Mouse (Mus musculus): Measurements from ENCODE around the gene Slco3a1. TPM values are rescaled to one million over a fixed set of nuclear protein-coding genes. Genes with fewer than 3 reads are reported as not detected.

Slco3a1 gene
- polyA plus RNA-seq, 1 experiment from 2014 or later, result 12.4 TPM

- no peak overlapping the region for H3K9ac ChIP-seq (ENCODE audit: low read length)
- no peak overlapping the region for H3K4me2 ChIP-seq (ENCODE audit: low read length)
- 56% methylated on average over 8 of the region's 8 CpGs for WGBS
- no peaks in the 10 kb centered on the region for H3K9me3 ChIP-seq (replicated peaks; ENCODE audit: control insufficient read depth, low read length)
- H3K36me3 ChIP-seq (ENCODE audit: control insufficient read depth, insufficient read depth, low read length), result no peaks in the 10 kb centered on the region
- ATAC-seq (peak; percentile 58), DNase-seq (ENCODE audit: low spot score) (peak; percentile 96)
- H3K4me3 ChIP-seq (ENCODE audit: low read depth, low read length), result no peak overlapping the region
- H3K27me3 ChIP-seq (replicated peaks; ENCODE audit: control insufficient read depth, insufficient read depth, low read length), result no peaks in the 10 kb centered on the region
- H3K4me1 ChIP-seq (ENCODE audit: control insufficient read depth, insufficient read depth, low read length), result no peaks in the 10 kb centered on the region; the same call in 1 of the 2 replicates
- no peak overlapping the region; the same call in 1 of the 2 replicates for H3K27ac ChIP-seq (ENCODE audit: low read depth, low read length)
These were observed 199.9 kb downstream of the Slco3a1 start for GRCm38 (mm10) chr7:74354527-74355256.

GRCm38 (mm10) chr7:74353707-74354468 is 200.7 kb downstream of the Slco3a1 start:
- peaks cover 3% of the 10 kb centered on the region; the same call in 1 of the 2 replicates for H3K4me1 ChIP-seq (ENCODE audit: control insufficient read depth, insufficient read depth, low read length)
- ATAC-seq (peak; percentile 16; the same call in 1 of the 2 replicates), DNase-seq (ENCODE audit: low spot score) (no peak)
- no peaks in the 10 kb centered on the region for H3K27me3 ChIP-seq (replicated peaks; ENCODE audit: control insufficient read depth, insufficient read depth, low read length)
- 79% methylated on average over 13 of the region's 13 CpGs for whole genome bisulfite sequencing
- no peaks in the 10 kb centered on the region for H3K36me3 ChIP-seq (ENCODE audit: control insufficient read depth, insufficient read depth, low read length)
- no peak overlapping the region; the same call in 1 of the 2 replicates for H3K27ac ChIP-seq (ENCODE audit: low read depth, low read length)
- no peaks in the 10 kb centered on the region for H3K9me3 ChIP-seq (replicated peaks; ENCODE audit: control insufficient read depth, low read length)
- no peak overlapping the region for H3K4me2 ChIP-seq (ENCODE audit: low read length)
- H3K9ac ChIP-seq (ENCODE audit: low read length), result 0 out of 2 replicates have a peak overlapping the region, but pooled peaks have one; percentile 2
- H3K4me3 ChIP-seq (ENCODE audit: low read depth, low read length), result no peak overlapping the region

GRCm38 (mm10) chr7:74353240-74353639 is 201.3 kb downstream of the Slco3a1 start:
- no peak overlapping the region for H3K9ac ChIP-seq (ENCODE audit: low read length)
- no peaks in the 10 kb centered on the region for H3K9me3 ChIP-seq (replicated peaks; ENCODE audit: control insufficient read depth, low read length)
- H3K36me3 ChIP-seq (ENCODE audit: control insufficient read depth, insufficient read depth, low read length), result no peaks in the 10 kb centered on the region
- ATAC-seq (no peak), DNase-seq (ENCODE audit: low spot score) (no peak)
- 88% methylated on average over 7 of the region's 7 CpGs for WGBS
- no peaks in the 10 kb centered on the region for H3K27me3 ChIP-seq (replicated peaks; ENCODE audit: control insufficient read depth, insufficient read depth, low read length)
- H3K4me2 ChIP-seq (ENCODE audit: low read length), result no peak overlapping the region
- peaks cover 5% of the 10 kb centered on the region; the same call in 1 of the 2 replicates for H3K4me1 ChIP-seq (ENCODE audit: control insufficient read depth, insufficient read depth, low read length)
- H3K27ac ChIP-seq (ENCODE audit: low read depth, low read length), result no peak overlapping the region
- H3K4me3 ChIP-seq (ENCODE audit: low read depth, low read length), result no peak overlapping the region

- H3K9ac ChIP-seq (ENCODE audit: low read length), result no peak overlapping the region
- DNase-seq (ENCODE audit: low spot score), result no peak
- ATAC-seq, result no peak
- no peaks in the 10 kb centered on the region for H3K27me3 ChIP-seq (replicated peaks; ENCODE audit: control insufficient read depth, insufficient read depth, low read length)
- H3K4me1 ChIP-seq (ENCODE audit: control insufficient read depth, insufficient read depth, low read length), result peaks cover 12% of the 10 kb centered on the region; the same call in 1 of the 2 replicates
- no peaks in the 10 kb centered on the region for H3K9me3 ChIP-seq (replicated peaks; ENCODE audit: control insufficient read depth, low read length)
- H3K4me2 ChIP-seq (ENCODE audit: low read length), result no peak overlapping the region
- H3K27ac ChIP-seq (ENCODE audit: low read depth, low read length), result 0 out of 2 replicates have a peak overlapping the region, but pooled peaks have one; percentile 30
- no peak overlapping the region for H3K4me3 ChIP-seq (ENCODE audit: low read depth, low read length)
- WGBS, result 68% methylated on average over 7 of the region's 7 CpGs
- no peaks in the 10 kb centered on the region for H3K36me3 ChIP-seq (ENCODE audit: control insufficient read depth, insufficient read depth, low read length)
These were observed 206.2 kb downstream of the Slco3a1 start for GRCm38 (mm10) chr7:74348318-74348890.

- no peaks in the 10 kb centered on the region for H3K9me3 ChIP-seq (replicated peaks; ENCODE audit: control insufficient read depth, low read length)
- ATAC-seq (no peak), DNase-seq (ENCODE audit: low spot score) (no peak)
- no peak overlapping the region for H3K27ac ChIP-seq (ENCODE audit: low read depth, low read length)
- H3K9ac ChIP-seq (ENCODE audit: low read length), result no peak overlapping the region
- no peaks in the 10 kb centered on the region for H3K36me3 ChIP-seq (ENCODE audit: control insufficient read depth, insufficient read depth, low read length)
- WGBS, result 84% methylated on average over 9 of the region's 9 CpGs
- H3K4me3 ChIP-seq (ENCODE audit: low read depth, low read length), result no peak overlapping the region
- no peaks in the 10 kb centered on the region for H3K27me3 ChIP-seq (replicated peaks; ENCODE audit: control insufficient read depth, insufficient read depth, low read length)
- H3K4me1 ChIP-seq (ENCODE audit: control insufficient read depth, insufficient read depth, low read length), result peaks cover 12% of the 10 kb centered on the region; the same call in 1 of the 2 replicates
- no peak overlapping the region for H3K4me2 ChIP-seq (ENCODE audit: low read length)
These were observed 207.6 kb downstream of the Slco3a1 start for GRCm38 (mm10) chr7:74347026-74347425.

GRCm38 (mm10) chr7:74346451-74346850 is 208.1 kb downstream of the Slco3a1 start:
- WGBS, result 65% methylated on average over 3 of the region's 3 CpGs
- DNase-seq (ENCODE audit: low spot score), result no peak

GRCm38 (mm10) chr7:74341149-74341805 is 213.3 kb downstream of the Slco3a1 start:
- Histone ChIP-seq H3K4me3 (ENCODE audit: low read depth, low read length) (no peak overlapping the region), H3K36me3 (ENCODE audit: control insufficient read depth, insufficient read depth, low read length) (no peaks in the 10 kb centered on the region), H3K4me1 (ENCODE audit: control insufficient read depth, insufficient read depth, low read length) (no peaks in the 10 kb centered on the region), H3K4me2 (ENCODE audit: low read length) (no peak overlapping the region), H3K27ac (ENCODE audit: low read depth, low read length) (no peak overlapping the region), H3K9ac (ENCODE audit: low read length) (no peak overlapping the region), H3K27me3 (replicated peaks; ENCODE audit: control insufficient read depth, insufficient read depth, low read length) (no peaks in the 10 kb centered on the region), H3K9me3 (replicated peaks; ENCODE audit: control insufficient read depth, low read length) (no peaks in the 10 kb centered on the region)
- DNase-seq (ENCODE audit: low spot score) (no peak), ATAC-seq (no peak)
- WGBS, result 57% methylated on average over 4 of the region's 4 CpGs

More at GRCm38 (mm10) chr7:74346451-74346850, 208.1 kb downstream of the Slco3a1 start:
- ATAC-seq, result no peak
- no peak overlapping the region for H3K9ac ChIP-seq (ENCODE audit: low read length)
- no peaks in the 10 kb centered on the region for H3K36me3 ChIP-seq (ENCODE audit: control insufficient read depth, insufficient read depth, low read length)
- H3K4me3 ChIP-seq (ENCODE audit: low read depth, low read length), result no peak overlapping the region
- H3K4me2 ChIP-seq (ENCODE audit: low read length), result no peak overlapping the region
- no peaks in the 10 kb centered on the region for H3K27me3 ChIP-seq (replicated peaks; ENCODE audit: control insufficient read depth, insufficient read depth, low read length)
- H3K4me1 ChIP-seq (ENCODE audit: control insufficient read depth, insufficient read depth, low read length), result peaks cover 12% of the 10 kb centered on the region; the same call in 1 of the 2 replicates
- no peak overlapping the region for H3K27ac ChIP-seq (ENCODE audit: low read depth, low read length)
- H3K9me3 ChIP-seq (replicated peaks; ENCODE audit: control insufficient read depth, low read length), result no peaks in the 10 kb centered on the region

- H3K4me1 ChIP-seq (ENCODE audit: control insufficient read depth, insufficient read depth, low read length), result no peaks in the 10 kb centered on the region
- no peak overlapping the region for H3K27ac ChIP-seq (ENCODE audit: low read depth, low read length)
- ATAC-seq, result no peak
- H3K36me3 ChIP-seq (ENCODE audit: control insufficient read depth, insufficient read depth, low read length), result no peaks in the 10 kb centered on the region
- no peak for DNase-seq (ENCODE audit: low spot score)
- no peaks in the 10 kb centered on the region for H3K27me3 ChIP-seq (replicated peaks; ENCODE audit: control insufficient read depth, insufficient read depth, low read length)
- H3K9ac ChIP-seq (ENCODE audit: low read length), result no peak overlapping the region
- no peaks in the 10 kb centered on the region for H3K9me3 ChIP-seq (replicated peaks; ENCODE audit: control insufficient read depth, low read length)
- 91% methylated on average over 8 of the region's 8 CpGs for WGBS
- no peak overlapping the region for H3K4me3 ChIP-seq (ENCODE audit: low read depth, low read length)
- H3K4me2 ChIP-seq (ENCODE audit: low read length), result no peak overlapping the region
These were observed 214.1 kb downstream of the Slco3a1 start for GRCm38 (mm10) chr7:74340419-74340954.
